Mouse (Mus musculus) NIH3T3 (cell line): ENCODE data around the gene Cask.

Experiments used
- DNase-seq: peaks from one replicate; pipeline ENCODE4 v3.0.0-alpha.2; 2012; ENCODE audit warnings: low read depth

Gene Cask

GRCm38 (mm10) chrX:13631599-13632283 is 219.4 kb downstream of the Cask start, which contains the start of gene Gpr34:
Gpr34 (plus strand) TSS chrX:13632089.
- DNase-seq: no peak

GRCm38 (mm10) chrX:13622654-13623053 is 228.5 kb downstream of the Cask start:
- DNase-seq: no peak

GRCm38 (mm10) chrX:13621473-13621872 is 229.7 kb downstream of the Cask start:
- DNase-seq: no peak

DNA sequence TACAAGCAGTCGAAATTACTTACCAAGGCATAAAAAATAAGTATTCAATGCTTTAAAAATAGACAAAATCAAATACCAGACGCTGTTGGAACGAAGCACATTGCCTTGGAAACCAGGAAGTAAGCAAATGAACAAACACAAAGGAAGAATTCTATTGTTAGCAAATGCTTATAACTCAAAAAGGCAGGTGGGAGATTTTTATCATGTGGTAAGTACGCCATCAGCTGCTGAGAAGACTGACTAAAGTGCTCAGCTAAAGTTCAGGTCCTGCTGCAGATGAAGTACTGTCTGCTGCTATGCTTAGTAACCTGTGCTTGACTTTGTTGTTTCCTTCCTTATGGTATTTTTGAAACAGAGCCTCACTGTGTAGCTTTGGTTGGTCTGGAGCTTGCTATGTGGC is 232.7 kb downstream of the Cask start:
- no peak for DNase-seq

DNA sequence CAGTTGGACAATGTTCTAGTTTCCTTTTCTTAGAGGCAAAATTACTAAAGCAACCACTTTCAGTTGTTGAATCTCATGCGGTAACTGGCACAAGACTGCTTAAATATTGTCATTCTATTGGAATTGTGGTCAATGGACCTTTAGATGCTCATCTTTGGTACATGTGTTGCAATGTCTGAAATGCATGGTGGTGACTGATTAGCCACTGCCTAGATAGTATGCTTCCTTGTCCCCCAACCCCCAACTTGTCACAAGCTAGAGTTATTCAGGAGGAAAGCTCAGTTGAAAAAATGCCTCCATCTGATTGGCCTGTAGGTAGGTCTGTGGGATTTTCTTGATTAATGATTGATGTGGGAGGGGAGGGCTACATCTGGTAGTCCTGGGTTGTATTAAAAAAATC is 233.9 kb downstream of the Cask start:
- DNase-seq: no peak

GRCm38 (mm10) chrX:13616726-13617125 is 234.4 kb downstream of the Cask start:
- no peak for DNase-seq

- no peak for DNase-seq
These were observed 239.1 kb downstream of the Cask start for GRCm38 (mm10) chrX:13612115-13612514.

DNA sequence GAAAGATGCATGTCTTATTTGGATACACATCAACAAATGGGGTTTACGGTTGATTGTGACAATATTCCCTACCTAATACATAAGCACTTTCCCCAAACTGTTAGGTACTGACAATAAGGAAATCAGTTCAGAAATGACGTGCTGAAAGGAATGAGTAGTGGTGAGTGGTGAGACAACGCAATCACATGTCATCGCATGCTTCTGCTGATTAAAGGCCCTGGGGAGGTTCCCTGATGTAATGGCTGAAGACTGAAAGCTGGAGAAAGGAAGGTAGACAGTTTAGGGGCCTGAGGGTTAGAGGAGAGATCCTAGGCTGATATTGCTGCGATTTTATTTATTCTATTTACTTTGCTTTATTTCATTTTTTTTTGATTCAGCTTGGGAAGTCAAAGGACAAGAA is 240.1 kb downstream of the Cask start:
- DNase-seq: no peak

GRCm38 (mm10) chrX:13607752-13608151 is 243.4 kb downstream of the Cask start:
- no peak for DNase-seq

GRCm38 (mm10) chrX:13606741-13607140 is 244.4 kb downstream of the Cask start:
- DNase-seq: no peak

- no peak for DNase-seq
These were observed 251.2 kb downstream of the Cask start for GRCm38 (mm10) chrX:13599966-13600365.

GRCm38 (mm10) chrX:13599373-13599772 is 251.8 kb downstream of the Cask start:
- no peak for DNase-seq

GRCm38 (mm10) chrX:13577647-13578046 is 273.5 kb downstream of the Cask start:
- DNase-seq: no peak

GRCm38 (mm10) chrX:13576606-13577005 is 274.6 kb downstream of the Cask start:
- DNase-seq: no peak

DNA sequence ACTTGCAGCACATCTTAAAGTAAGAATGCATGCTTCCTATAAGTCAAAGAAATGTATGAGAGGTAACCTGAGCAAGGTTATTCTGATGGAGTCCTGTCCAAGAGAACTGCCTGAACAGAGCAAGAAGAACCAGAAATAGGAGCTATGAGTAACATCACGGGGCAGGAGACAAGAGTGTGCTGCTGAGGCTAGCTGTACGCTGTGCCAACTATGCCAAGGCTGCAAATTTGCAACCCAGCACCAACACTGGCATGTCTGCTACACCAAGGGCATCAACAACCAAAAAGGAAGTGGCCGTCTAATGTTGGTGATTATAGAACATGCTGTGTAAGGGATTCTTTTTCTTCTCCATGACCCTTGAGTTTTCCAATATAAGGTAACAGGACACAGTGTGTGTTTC is 276.3 kb downstream of the Cask start:
- DNase-seq: no peak

- DNase-seq: no peak
These were observed 276.9 kb downstream of the Cask start for GRCm38 (mm10) chrX:13574298-13574697.

DNA sequence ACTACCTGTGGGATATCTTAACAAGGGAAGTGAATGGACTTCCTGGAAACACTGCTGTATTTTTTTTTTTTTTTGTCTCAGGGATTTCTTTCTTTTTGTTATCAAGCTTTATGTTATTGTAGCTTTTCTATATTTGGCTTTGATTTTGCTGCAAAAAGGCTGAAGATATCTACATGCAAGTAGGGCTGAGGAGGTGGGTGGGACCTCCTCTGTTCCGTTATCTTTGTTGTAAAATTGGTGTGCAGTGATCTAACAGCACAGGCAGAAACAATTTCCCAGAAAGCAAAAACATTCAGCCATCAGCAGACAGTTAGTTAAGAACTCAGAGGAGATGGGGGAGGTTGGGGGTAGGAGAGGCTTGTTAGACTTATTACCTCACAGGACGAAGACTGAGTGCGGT is 296.7 kb downstream of the Cask start:
- DNase-seq: no peak

DNA sequence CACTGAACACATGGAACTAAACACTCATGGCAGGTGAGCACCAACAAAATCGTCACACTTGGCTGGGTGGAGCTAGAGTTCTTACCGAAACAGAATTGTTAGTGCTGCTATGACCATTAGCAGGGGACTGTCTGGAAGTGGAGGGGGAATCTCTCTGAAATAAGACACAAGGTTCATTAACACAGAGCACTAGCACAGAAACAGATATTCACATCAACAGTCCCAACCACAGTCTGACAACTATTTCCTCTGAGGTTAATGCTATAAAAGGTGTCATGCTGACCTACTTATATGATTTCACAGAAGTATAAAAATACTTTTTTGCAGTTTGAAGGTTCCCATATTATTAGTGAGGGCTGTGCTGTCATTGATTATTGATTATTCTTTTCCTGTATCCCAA is 298.9 kb downstream of the Cask start:
- no peak for DNase-seq

DNA sequence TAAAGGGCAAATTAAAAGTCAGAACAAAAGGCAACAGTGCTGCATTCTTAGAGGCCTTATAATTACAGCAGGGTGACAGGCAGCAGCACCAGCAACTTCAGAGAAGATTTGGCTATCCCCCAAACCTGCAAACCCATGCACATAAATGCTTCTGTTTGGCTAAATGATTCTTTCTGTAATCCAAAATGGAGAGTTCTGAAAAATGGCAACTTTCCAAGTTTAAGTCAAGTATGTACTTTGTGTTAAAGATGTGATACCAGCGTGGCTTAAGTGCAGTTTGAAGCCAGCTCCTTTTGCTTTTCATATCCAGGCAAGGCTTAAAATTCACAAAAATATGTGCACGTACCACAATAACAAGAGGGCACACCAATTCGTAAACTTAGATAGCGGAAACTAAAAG is 299.6 kb downstream of the Cask start:
- no peak for DNase-seq

- DNase-seq: peak; percentile 54
These were observed 302.1 kb downstream of the Cask start for GRCm38 (mm10) chrX:13549100-13549499.

DNA sequence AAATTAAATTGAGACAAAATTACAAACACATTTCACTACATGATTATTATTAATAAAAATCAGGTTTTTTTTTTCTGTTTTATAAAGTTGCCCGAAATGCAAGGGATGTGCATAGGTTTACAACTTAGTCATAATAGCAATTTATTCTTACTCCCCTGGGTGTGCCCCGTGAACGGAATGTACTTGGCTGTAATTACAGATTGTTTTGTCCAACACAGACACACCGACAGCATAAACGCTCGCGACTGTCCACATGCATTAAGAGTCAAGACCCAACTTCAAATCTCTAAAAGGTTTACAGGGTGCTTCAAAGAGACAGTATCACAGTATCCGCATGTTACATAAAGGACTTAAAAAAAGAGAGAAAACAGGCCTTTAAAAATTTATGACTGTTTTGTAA is 329.9 kb downstream of the Cask start:
- DNase-seq: no peak

DNA sequence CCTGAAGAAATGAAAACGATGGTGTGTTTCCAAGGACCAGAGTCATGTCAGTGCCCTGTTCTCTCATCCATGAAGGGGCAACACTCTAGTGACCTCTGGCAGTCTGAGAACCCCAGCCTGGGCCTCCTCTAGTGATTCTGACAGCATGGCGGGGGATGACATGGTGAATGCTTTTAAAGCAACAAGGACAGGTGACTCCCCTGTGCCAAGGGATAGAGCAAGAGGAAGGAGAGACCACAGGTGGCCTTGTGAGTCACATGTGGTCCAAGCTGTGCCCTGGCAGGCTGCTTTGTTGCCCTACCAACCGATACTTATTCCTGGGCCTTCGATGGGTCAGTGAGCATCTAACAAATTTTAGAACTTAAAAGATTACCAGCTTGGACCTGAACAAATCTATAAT is 330.6 kb downstream of the Cask start:
- no peak for DNase-seq

- DNase-seq: no peak
These were observed 331.8 kb downstream of the Cask start for GRCm38 (mm10) chrX:13519408-13519783.

GRCm38 (mm10) chrX:13518781-13519407 is 332.3 kb downstream of the Cask start:
- no peak for DNase-seq
